Mouse (Mus musculus) ovary, adult 18-20 months (tissue): ENCODE measurements around the gene Gtf3a.
"Not testable (repeated sequence)": the region's sequence is repeated elsewhere in the genome, so short reads cannot be mapped to it uniquely, and the experiment has no call there.

Experiments used
- DNase-seq: peaks from one replicate; pipeline ENCODE4 v3.0.0; 2022; ENCODE audit warnings: low spot score, mixed read lengths

Gtf3a gene

GRCm38 (mm10) chr5:146948508-146949088 lies at the start of gene Gtf3a:
TSS of gene Gtf3a (plus strand) at chr5:146948657.
- peak; percentile 66 for DNase-seq

GRCm38 (mm10) chr5:146900331-146900730 lies 48.1 kb upstream of the Gtf3a start:
- no peak for DNase-seq

- no peak for DNase-seq
Measured at GRCm38 (mm10) chr5:146901501-146901900, 47.0 kb upstream of the Gtf3a start.

- peak; percentile 16 for DNase-seq
Measured at GRCm38 (mm10) chr5:146904404-146904803, 44.1 kb upstream of the Gtf3a start.

- DNase-seq, result no peak
Measured at GRCm38 (mm10) chr5:146905486-146906172, 42.8 kb upstream of the Gtf3a start.

GRCm38 (mm10) chr5:146907533-146907932 lies 40.9 kb upstream of the Gtf3a start:
- DNase-seq, result no peak

GRCm38 (mm10) chr5:146908629-146909028 lies 39.8 kb upstream of the Gtf3a start:
- no peak for DNase-seq

GRCm38 (mm10) chr5:146912206-146912605 lies 36.3 kb upstream of the Gtf3a start:
- DNase-seq, result no peak

GRCm38 (mm10) chr5:146913355-146913754 lies 35.1 kb upstream of the Gtf3a start:
- no peak for DNase-seq

GRCm38 (mm10) chr5:146914088-146914766 lies 34.2 kb upstream of the Gtf3a start:
- DNase-seq, result no peak

- DNase-seq, result no peak
Measured at GRCm38 (mm10) chr5:146916273-146916672, 32.2 kb upstream of the Gtf3a start.

- no peak for DNase-seq
Measured at GRCm38 (mm10) chr5:146916806-146917205, 31.7 kb upstream of the Gtf3a start.

GRCm38 (mm10) chr5:146917357-146917756 lies 31.1 kb upstream of the Gtf3a start:
- DNase-seq, result not testable (repeated sequence)

GRCm38 (mm10) chr5:146919874-146920273 lies 28.6 kb upstream of the Gtf3a start:
- no peak for DNase-seq

- DNase-seq, result no peak
Measured at GRCm38 (mm10) chr5:146920314-146921161, 27.9 kb upstream of the Gtf3a start.

GRCm38 (mm10) chr5:146921224-146921623 lies 27.2 kb upstream of the Gtf3a start:
- no peak for DNase-seq

GRCm38 (mm10) chr5:146923547-146923946 lies 24.9 kb upstream of the Gtf3a start:
- DNase-seq, result no peak

- no peak for DNase-seq
Measured at GRCm38 (mm10) chr5:146926673-146927072, 21.8 kb upstream of the Gtf3a start.

- no peak for DNase-seq
Measured at GRCm38 (mm10) chr5:146931422-146931821, 17.0 kb upstream of the Gtf3a start.

GRCm38 (mm10) chr5:146931904-146932553 lies 16.4 kb upstream of the Gtf3a start:
- no peak for DNase-seq

- no peak for DNase-seq
Measured at GRCm38 (mm10) chr5:146933466-146933865, 15.0 kb upstream of the Gtf3a start.
